Mouse (Mus musculus) left cerebral cortex, adult 2 months (tissue): ENCODE data around the gene Nodal. TPM values are rescaled to one million over a fixed set of nuclear protein-coding genes. Genes with fewer than 3 reads are reported as not detected.
A peak's percentile ranks its signal among the peaks of the same experiment; 100 is the strongest.

ENCODE experiments used
- DNase-seq, 2 experiments: peaks; one replicate each; pipeline ENCODE4 v3.0.0; 2021 to 2022; ENCODE audit warnings: low spot score in 2 of 2, mixed read lengths in 1 of 2; ENCODE audit errors: extremely low spot score in 1 of 2
- H3K27ac ChIP-seq: fragments of 200-600 bp; 2 replicates; pipeline ENCODE4 v1.8.1; 2022
- H3K4me3 ChIP-seq: fragments of 200-600 bp; 2 replicates; pipeline ENCODE4 v1.8.1; 2022
- CTCF ChIP-seq: fragments of 200-600 bp; IDR thresholded peaks from 2 replicates; pipeline ENCODE4 v1.8.1; 2022; ENCODE audit warnings: antibody characterized with exemption, mild to moderate bottlenecking, moderate library complexity
- intact Hi-C: fragments of 180-260 bp; cut with DNase I; formaldehyde crosslinking; loops from one replicate; pipeline ENCODE4 v1.15.1; 2025
- total RNA-seq, 2 experiments: library from RNA; stranded (reverse); gene quantifications; 2 replicates each; pipeline ENCODE4 v1.2.3; 2021

Gene Nodal
- total RNA-seq, 2 experiments from 2014 or later: not detected

- H3K4me3 ChIP-seq: no peak overlapping the region
- H3K27ac ChIP-seq: no peak overlapping the region
- DNase-seq: no peak
- TF ChIP-seq CTCF: no peak
- intact Hi-C loops: no loop called here
These were observed 17.4 kb upstream of the Nodal start for GRCm38 (mm10) chr10:61400407-61400806.

DNA sequence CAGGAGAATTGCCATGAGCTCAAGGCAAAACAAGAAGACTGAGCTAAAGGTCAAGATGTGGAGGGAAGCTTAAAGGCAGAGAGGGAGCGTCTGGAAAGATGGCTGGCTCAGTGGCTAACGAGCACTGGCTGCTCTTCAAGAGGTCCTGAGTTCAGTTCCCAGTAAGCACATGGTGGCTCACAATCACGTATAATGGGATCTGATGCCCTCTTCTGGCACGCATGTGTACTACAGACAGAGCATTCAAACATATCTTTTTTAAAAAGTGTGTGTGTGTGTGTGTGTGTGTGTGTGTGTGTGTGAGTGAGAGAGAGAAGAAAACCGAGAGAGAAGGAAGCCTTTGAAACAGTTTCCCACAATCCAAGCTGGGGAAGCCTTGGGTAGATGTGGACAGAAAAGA is 15.3 kb upstream of the Nodal start:
- no peak for DNase-seq
- peak; percentile 2; the same call in 1 of the 2 replicates for TF ChIP-seq CTCF
- H3K27ac ChIP-seq: no peak overlapping the region
- H3K4me3 ChIP-seq: no peak overlapping the region
- intact Hi-C loops: no loop called here

- H3K4me3 ChIP-seq: no peak overlapping the region
- intact Hi-C loops: no loop called here
- TF ChIP-seq CTCF: no peak
- DNase-seq: no peak
- no peak overlapping the region for H3K27ac ChIP-seq
These were observed 14.9 kb upstream of the Nodal start for GRCm38 (mm10) chr10:61402911-61403310.

DNA sequence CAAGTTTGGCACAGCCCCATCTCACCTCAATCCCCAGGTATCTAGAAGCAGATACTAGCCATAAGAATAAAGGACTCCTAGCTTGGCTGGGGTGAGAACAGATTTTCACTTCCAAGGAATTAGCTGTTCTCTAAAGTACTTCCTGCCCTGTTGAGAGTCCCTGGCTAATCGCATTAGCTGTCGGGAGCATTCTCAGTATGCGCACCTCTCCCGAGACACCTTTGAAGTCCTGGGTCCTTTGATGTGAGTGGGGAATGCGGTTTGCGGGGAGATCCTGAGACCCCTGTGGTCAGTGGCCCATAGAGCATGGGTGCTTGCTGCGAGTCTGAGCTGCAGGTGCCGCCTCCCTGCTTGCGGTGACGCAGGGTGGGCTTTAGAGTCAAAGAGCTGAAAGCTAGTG is 11.8 kb upstream of the Nodal start:
- H3K27ac ChIP-seq: no peak overlapping the region
- H3K4me3 ChIP-seq: no peak overlapping the region
- intact Hi-C loops: loop anchor here (5.0 kb wide), 1 partner anchor 209 kb away; no protein-coding TSS in a partner anchor
- no peak for TF ChIP-seq CTCF
- no peak for DNase-seq

DNA sequence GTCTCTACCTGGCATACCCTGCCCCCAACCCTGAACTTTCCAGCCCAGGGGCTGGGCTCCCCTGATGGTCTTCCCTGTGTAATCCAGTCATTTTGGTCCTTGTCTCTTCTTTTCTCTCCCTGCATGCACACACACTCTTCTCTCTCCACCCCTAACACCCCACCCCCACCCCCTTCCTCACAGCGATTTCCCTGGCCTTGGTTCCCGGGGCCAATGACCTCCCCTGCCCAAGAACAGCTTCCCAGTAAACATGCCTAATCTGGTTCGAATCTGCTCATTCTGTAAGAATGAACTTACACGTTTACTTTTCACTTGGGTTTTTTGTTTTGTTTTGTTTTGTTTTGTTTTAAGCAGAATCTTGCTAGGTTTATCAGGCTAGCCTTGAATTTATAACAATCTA is 8.0 kb upstream of the Nodal start:
- TF ChIP-seq CTCF: no peak
- intact Hi-C loops: loop anchor here (5.0 kb wide), 1 partner anchor 212 kb away; no protein-coding TSS in a partner anchor
- no peak overlapping the region for H3K27ac ChIP-seq
- no peak for DNase-seq
- no peak overlapping the region for H3K4me3 ChIP-seq

GRCm38 (mm10) chr10:61410193-61410592 is 7.6 kb upstream of the Nodal start:
- intact Hi-C loops: no loop called here

DNA sequence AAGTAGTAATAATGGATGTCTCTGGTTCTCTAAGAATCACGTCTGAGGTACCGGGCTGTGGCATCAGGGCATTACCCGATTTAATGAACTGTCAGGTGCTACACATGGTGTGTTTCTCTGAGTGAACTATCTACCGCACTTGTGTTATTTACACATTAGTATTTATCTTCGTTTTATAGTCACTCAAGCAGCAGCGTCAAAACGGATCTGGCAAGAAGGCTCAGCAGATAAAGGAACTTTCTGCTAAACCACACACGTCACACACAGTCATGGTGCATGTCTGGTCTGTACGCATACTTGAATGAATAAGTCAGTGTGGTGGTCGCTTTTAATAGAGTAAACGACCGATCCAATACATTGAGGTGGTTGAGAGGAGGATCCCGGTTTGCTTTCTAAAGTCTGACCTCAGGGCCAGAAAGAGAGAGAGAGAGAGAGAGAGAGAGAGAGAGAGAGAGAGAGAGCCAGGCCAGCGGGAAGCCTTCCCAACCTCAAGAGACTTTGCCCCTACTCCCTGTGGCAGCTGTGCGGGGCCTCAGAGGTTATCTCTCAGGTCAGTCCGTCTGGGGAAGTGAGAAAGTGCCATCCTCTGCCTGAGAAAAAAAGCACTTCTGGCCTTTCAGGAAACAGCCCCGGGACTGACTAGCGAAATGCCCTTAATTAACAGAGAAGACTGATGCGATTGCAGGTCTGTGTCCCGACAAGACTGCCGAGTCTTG is 4.7 kb upstream of the Nodal start:
- DNase-seq: no peak
- intact Hi-C loops: no loop called here
- TF ChIP-seq CTCF: no peak
- Histone ChIP-seq H3K4me3 (no peak overlapping the region), H3K27ac (no peak overlapping the region)

More at GRCm38 (mm10) chr10:61410193-61410592, 7.6 kb upstream of the Nodal start:
- no peak for TF ChIP-seq CTCF
- DNase-seq: no peak
- no peak overlapping the region for H3K4me3 ChIP-seq
- H3K27ac ChIP-seq: no peak overlapping the region

DNA sequence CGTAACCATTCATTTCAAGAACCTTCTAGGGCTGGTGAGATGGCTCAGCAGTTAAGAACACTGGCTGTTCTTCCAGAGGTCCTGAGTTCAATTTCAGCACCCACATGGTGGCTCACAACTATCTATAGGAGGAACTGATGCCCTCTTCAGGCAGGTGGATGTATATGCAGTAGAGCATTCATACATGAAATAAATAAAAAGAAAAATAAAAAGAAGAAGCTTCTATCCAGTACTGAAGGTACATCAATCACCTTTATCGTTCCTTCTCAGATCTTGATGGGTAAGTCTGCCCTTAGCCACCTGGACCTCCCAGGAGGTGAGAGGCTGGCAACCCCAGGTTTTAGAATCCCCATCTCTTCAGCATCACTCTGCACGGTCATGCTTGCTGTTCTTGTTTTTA is 2.5 kb upstream of the Nodal start:
- no peak; the same call in 1 of the 2 replicates for TF ChIP-seq CTCF
- intact Hi-C loops: no loop called here
- Histone ChIP-seq H3K27ac (no peak overlapping the region), H3K4me3 (no peak overlapping the region)
- DNase-seq: no peak

DNA sequence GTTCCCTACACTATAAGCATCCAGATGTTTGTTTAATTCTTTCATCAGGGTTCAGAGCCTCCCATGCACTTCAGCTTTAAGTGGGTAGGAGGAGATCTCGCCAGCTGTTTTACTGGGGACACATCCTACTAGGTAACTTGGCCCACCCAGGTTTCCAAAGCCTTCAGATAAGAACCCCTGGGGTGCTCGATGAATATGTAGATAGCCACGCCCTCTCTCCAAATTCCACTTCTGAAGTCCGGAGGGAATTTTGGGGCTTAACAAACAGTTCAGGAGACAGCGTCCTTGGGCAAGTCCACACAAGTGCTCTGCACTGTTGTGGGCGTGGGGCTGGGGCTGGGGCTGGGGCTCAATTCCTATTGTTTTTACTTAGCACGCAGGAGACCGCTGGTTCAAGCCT is 1.9 kb upstream of the Nodal start:
- intact Hi-C loops: no loop called here
- TF ChIP-seq CTCF: no peak
- no peak for DNase-seq
- no peak overlapping the region for H3K27ac ChIP-seq
- H3K4me3 ChIP-seq: no peak overlapping the region

- no peak overlapping the region for H3K27ac ChIP-seq
- DNase-seq: no peak
- intact Hi-C loops: no loop called here
- TF ChIP-seq CTCF: no peak
- H3K4me3 ChIP-seq: no peak overlapping the region
These were observed 1.2 kb upstream of the Nodal start for GRCm38 (mm10) chr10:61416561-61416960.

DNA sequence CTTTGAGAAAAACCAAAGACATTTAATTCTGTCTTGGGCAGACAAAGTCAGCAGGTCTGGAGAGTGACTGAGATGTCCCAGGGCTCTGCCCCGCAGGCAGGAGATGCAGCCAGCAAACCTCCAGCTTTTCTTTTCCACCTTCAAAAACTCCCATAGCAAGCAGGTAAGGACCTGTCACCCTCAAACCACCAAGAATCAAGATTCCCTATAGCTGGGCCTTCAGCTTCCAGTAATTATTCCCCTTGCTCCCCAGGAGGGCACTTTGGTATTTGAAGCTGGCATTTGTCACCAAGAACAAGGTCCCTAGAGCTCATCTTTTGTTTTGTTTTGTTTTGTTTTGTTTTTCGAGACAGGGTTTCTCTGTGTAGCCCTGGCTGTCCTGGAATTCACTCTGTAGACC is 726 bp upstream of the Nodal start:
- TF ChIP-seq CTCF: no peak
- no peak for DNase-seq
- Histone ChIP-seq H3K27ac (no peak overlapping the region), H3K4me3 (no peak overlapping the region)
- intact Hi-C loops: no loop called here

- intact Hi-C loops: no loop called here
- no peak for DNase-seq
- Histone ChIP-seq H3K4me3 (peak overlapping the region; percentile 38), H3K27ac (no peak overlapping the region)
- no peak for TF ChIP-seq CTCF
These were observed 544 bp downstream of the Nodal start for GRCm38 (mm10) chr10:61418131-61418900.
